Mouse (Mus musculus) adrenal gland, postnatal 10 days (tissue): Measurements from ENCODE around the gene Bspry. TPM values are rescaled to one million over a fixed set of nuclear protein-coding genes. Genes with fewer than 3 reads are reported as not detected.
"Not testable (repeated sequence)": the region's sequence is repeated elsewhere in the genome, so short reads cannot be mapped to it uniquely, and the experiment has no call there.

Experiments
- DNase-seq: peaks from one replicate; pipeline ENCODE4 v3.0.0; 2021; ENCODE audit warnings: mixed read lengths
- long read RNA-seq, 2 experiments: library from polyadenylated mRNA; stranded (forward); transcript quantifications; one replicate each; pipeline ENCODE4 v2.0.0; 2021
- total RNA-seq, 2 experiments: library from RNA; stranded (reverse); gene quantifications; 2 replicates each; pipeline ENCODE4 v1.2.3; 2021

Bspry gene
- 1 to 10 TPM in 1 of 2 experiments, under 1 TPM in 1; 0.93 to 1.1 TPM for total RNA-seq
- long read RNA-seq, experiment 1, partial matches to known transcripts, result 1 of 2 reads
- long read RNA-seq, experiment 1, other reads (novel, unspliced or antisense), result 0 of 2 reads
- long read RNA-seq, experiment 2, transcript Bspry-202 (6 exons, 2,167 nt), result major isoform, 6 of 6 reads
- long read RNA-seq, experiment 2, partial matches to known transcripts, result 0 of 6 reads
- long read RNA-seq, experiment 2, other reads (novel, unspliced or antisense), result 0 of 6 reads

- DNase-seq, result peak; percentile 54
Observed at GRCm38 (mm10) chr4:62479937-62480708, at the start of gene Bspry. Gene Bspry, plus strand, starts transcription at chr4:62480053.

GRCm38 (mm10) chr4:62430678-62431077 lies 49.2 kb upstream of the Bspry start:
- no peak for DNase-seq

- no peak for DNase-seq
Observed at GRCm38 (mm10) chr4:62431522-62431921, 48.3 kb upstream of the Bspry start.

GRCm38 (mm10) chr4:62433939-62434870 lies 45.6 kb upstream of the Bspry start:
- DNase-seq, result no peak

- no peak for DNase-seq
Observed at GRCm38 (mm10) chr4:62435081-62435480, 44.8 kb upstream of the Bspry start, which contains the start of gene Rnf183. Gene Rnf183, minus strand, starts transcription at chr4:62435252.

GRCm38 (mm10) chr4:62437256-62437778 lies 42.5 kb upstream of the Bspry start:
- DNase-seq, result no peak

GRCm38 (mm10) chr4:62437871-62438270 lies 42.0 kb upstream of the Bspry start:
- DNase-seq, result no peak

GRCm38 (mm10) chr4:62439793-62440192 lies 40.1 kb upstream of the Bspry start:
- no peak for DNase-seq

- no peak for DNase-seq
Observed at GRCm38 (mm10) chr4:62440544-62440943, 39.3 kb upstream of the Bspry start.

- DNase-seq, result no peak
Observed at GRCm38 (mm10) chr4:62440986-62441385, 38.9 kb upstream of the Bspry start.

GRCm38 (mm10) chr4:62454995-62455394 lies 24.9 kb upstream of the Bspry start:
- peak; percentile 56 for DNase-seq

GRCm38 (mm10) chr4:62459081-62459480 lies 20.8 kb upstream of the Bspry start:
- DNase-seq, result no peak

GRCm38 (mm10) chr4:62460348-62460747 lies 19.5 kb upstream of the Bspry start:
- DNase-seq, result no peak

GRCm38 (mm10) chr4:62463124-62463523 lies 16.7 kb upstream of the Bspry start:
- no peak for DNase-seq

GRCm38 (mm10) chr4:62468158-62468557 lies 11.7 kb upstream of the Bspry start:
- DNase-seq, result no peak

- DNase-seq, result peak; percentile 90
Observed at GRCm38 (mm10) chr4:62470598-62471051, 9.2 kb upstream of the Bspry start, which contains the start of gene Wdr31. Gene Wdr31, minus strand, starts transcription at chr4:62470896.

GRCm38 (mm10) chr4:62472071-62472470 lies 7.8 kb upstream of the Bspry start:
- DNase-seq, result no peak

GRCm38 (mm10) chr4:62475131-62475530 lies 4.7 kb upstream of the Bspry start:
- DNase-seq, result no peak

- DNase-seq, result no peak
Observed at GRCm38 (mm10) chr4:62475793-62476192, 4.1 kb upstream of the Bspry start.

- DNase-seq, result no peak
Observed at GRCm38 (mm10) chr4:62477542-62478244, 2.2 kb upstream of the Bspry start.

- not testable (repeated sequence) for DNase-seq
Observed at GRCm38 (mm10) chr4:62479593-62479936, 288 bp upstream of the Bspry start.
